Mouse (Mus musculus): ENCODE results near the gene Ap1g1. TPM values are rescaled to one million over a fixed set of nuclear protein-coding genes. Genes with fewer than 3 reads are reported as not detected.

The Ap1g1 gene
- polyA plus RNA-seq, 1 experiment: 80.9 TPM

DNA sequence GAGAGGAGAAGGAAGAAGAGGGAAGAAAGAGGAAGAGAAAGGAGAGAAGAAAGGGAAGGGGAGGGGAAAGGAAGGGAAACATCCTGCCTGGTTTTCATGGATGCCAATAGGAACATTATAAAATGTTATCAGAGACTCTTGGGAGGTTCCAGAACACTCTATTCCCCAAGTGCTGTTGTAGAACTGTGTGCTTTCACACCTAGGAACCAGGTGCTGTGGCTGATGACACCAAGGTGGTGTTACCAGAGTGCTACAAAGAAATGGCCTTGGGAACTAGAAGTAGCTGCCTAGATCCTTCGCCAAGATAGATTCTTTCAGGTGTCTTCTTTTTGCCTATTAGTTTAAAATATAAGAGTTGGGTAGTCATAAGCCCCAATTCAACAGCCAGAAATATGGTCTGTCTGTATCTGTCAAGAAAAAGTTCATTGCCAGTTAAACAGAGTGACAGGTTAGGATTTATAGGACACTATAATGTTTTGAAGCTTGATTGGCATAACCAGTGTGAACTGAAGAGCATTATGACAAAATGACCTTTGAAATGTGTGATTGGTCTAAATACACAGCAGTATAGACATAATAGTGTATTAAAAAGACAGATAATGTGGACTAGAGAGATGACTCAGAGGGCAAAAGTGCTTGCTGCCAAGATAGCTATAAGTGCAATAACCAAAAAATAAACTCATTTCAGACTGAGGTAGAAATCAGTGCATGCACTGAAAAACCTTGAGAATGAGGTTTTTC lies 126.7 kb downstream of the Ap1g1 start:
- Histone ChIP-seq H3K4me1 (ENCODE audit: control insufficient read depth, insufficient read depth, low read length) (peaks cover 43% of the 10 kb centered on the region), H3K4me3 (ENCODE audit: insufficient read depth, low read length) (no peak overlapping the region), H3K27ac (ENCODE audit: insufficient read depth, low read depth, low read length) (peak overlapping the region; percentile 50; the same call in 1 of the 2 replicates)
- no peak for TF ChIP-seq CTCF (IDR thresholded peaks at IDR 0.05; ENCODE audit: low read depth, low read length)
- TF ChIP-seq POLR2A (IDR thresholded peaks at IDR 0.05; ENCODE audit: borderline replicate concordance, low read depth, low read length): no peak

DNA sequence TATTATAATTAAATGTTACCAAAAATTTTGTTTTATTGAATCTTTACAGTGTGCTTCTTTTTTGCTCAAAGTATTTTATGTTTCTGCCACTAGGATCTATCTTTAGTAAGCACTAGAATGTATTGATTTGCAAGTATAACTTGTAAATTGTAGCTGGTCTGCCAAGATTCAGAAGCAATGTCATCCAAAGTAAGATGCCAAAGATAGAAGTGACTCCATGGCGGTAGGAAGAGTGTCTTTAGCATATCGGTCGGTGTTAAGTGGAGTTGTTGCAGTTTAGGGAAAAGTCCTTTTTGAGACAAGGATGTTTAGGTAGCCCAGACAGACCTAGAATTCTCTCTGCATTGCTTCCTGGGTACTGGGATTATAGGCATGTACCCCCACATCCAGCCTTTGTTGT lies 128.6 kb downstream of the Ap1g1 start:
- TF ChIP-seq POLR2A (IDR thresholded peaks at IDR 0.05; ENCODE audit: borderline replicate concordance, low read depth, low read length): no peak
- TF ChIP-seq CTCF (IDR thresholded peaks at IDR 0.05; ENCODE audit: low read depth, low read length): no peak
- Histone ChIP-seq H3K27ac (ENCODE audit: insufficient read depth, low read depth, low read length) (no peak overlapping the region), H3K4me3 (ENCODE audit: insufficient read depth, low read length) (no peak overlapping the region), H3K4me1 (ENCODE audit: control insufficient read depth, insufficient read depth, low read length) (peaks cover 31% of the 10 kb centered on the region)

DNA sequence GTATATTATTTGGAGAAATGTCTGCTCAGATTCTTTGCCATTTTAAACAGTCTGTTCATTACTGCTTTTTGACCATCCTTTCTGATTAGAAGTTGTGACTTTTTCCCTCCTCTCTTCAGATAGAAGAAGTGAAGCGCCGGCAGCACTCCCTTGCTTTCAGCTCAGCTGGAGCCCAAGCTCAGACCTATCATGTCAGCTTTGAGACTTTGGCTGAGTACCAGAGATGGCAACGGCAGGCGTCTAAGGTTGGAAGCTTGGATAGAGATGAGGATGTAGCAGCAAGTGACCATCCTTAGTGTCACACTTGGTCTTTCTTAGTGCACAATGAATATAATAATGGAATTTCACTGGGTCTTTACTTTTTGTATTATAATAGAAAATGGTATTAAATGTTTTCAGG lies 129.0 kb downstream of the Ap1g1 start:
- TF ChIP-seq POLR2A (IDR thresholded peaks at IDR 0.05; ENCODE audit: borderline replicate concordance, low read depth, low read length) (no peak), CTCF (IDR thresholded peaks at IDR 0.05; ENCODE audit: low read depth, low read length) (no peak)
- no peak overlapping the region for H3K4me3 ChIP-seq (ENCODE audit: insufficient read depth, low read length)
- peaks cover 27% of the 10 kb centered on the region for H3K4me1 ChIP-seq (ENCODE audit: control insufficient read depth, insufficient read depth, low read length)
- H3K27ac ChIP-seq (ENCODE audit: insufficient read depth, low read depth, low read length): no peak overlapping the region

Other genes starting within 250 kb of the Ap1g1 start
- gene Dhx38, start 212.7 kb upstream of the Ap1g1 start, polyA plus RNA-seq (2012; ENCODE audit: insufficient read depth, insufficient read length, missing spikeins): 29.8 and 32.9 TPM in 2 replicates
- gene Txnl4b, start 212.7 kb upstream of the Ap1g1 start, polyA plus RNA-seq (2012; ENCODE audit: insufficient read depth, insufficient read length, missing spikeins): 12.7 and 16.7 TPM in 2 replicates
- 0.74 TPM in 1 of 2 replicates, not detected in the other for gene Hp, start 199.4 kb upstream of the Ap1g1 start, polyA plus RNA-seq (2012; ENCODE audit: insufficient read depth, insufficient read length, missing spikeins)
- 7.4 and 9.4 TPM in 2 replicates for gene Dhodh, start 169.9 kb upstream of the Ap1g1 start, polyA plus RNA-seq (2012; ENCODE audit: insufficient read depth, insufficient read length, missing spikeins)
- gene Pkd1l3, start 164.0 kb upstream of the Ap1g1 start, polyA plus RNA-seq (2012; ENCODE audit: insufficient read depth, insufficient read length, missing spikeins): not detected in 2 replicates
- gene Ist1, start 85.3 kb upstream of the Ap1g1 start, polyA plus RNA-seq (2012; ENCODE audit: insufficient read depth, insufficient read length, missing spikeins): 74.0 and 80.9 TPM in 2 replicates
- 7.7 and 11.6 TPM in 2 replicates for gene Zfp821, start 73.0 kb upstream of the Ap1g1 start, polyA plus RNA-seq (2012; ENCODE audit: insufficient read depth, insufficient read length, missing spikeins)
- gene Atxn1l, start 40.8 kb upstream of the Ap1g1 start, polyA plus RNA-seq (2012; ENCODE audit: insufficient read depth, insufficient read length, missing spikeins): 21.0 and 21.2 TPM in 2 replicates
- 2.8 and 4.0 TPM in 2 replicates for gene Phlpp2, start 90.0 kb downstream of the Ap1g1 start, polyA plus RNA-seq (2012; ENCODE audit: insufficient read depth, insufficient read length, missing spikeins)
- gene Marveld3, start 183.6 kb downstream of the Ap1g1 start, polyA plus RNA-seq (2012; ENCODE audit: insufficient read depth, insufficient read length, missing spikeins): not detected in 2 replicates
- gene Tat, start 211.9 kb downstream of the Ap1g1 start, polyA plus RNA-seq (2012; ENCODE audit: insufficient read depth, insufficient read length, missing spikeins): not detected in 2 replicates